Mouse (Mus musculus): ENCODE measurements around the gene Atg14. TPM values are rescaled to one million over a fixed set of nuclear protein-coding genes. Genes with fewer than 3 reads are reported as not detected.
"Not testable (repeated sequence)": the region's sequence is repeated elsewhere in the genome, so short reads cannot be mapped to it uniquely, and the experiment has no call there.

Gene Atg14
- polyA plus RNA-seq, 1 experiment from 2014 or later: 19.3 TPM

DNA sequence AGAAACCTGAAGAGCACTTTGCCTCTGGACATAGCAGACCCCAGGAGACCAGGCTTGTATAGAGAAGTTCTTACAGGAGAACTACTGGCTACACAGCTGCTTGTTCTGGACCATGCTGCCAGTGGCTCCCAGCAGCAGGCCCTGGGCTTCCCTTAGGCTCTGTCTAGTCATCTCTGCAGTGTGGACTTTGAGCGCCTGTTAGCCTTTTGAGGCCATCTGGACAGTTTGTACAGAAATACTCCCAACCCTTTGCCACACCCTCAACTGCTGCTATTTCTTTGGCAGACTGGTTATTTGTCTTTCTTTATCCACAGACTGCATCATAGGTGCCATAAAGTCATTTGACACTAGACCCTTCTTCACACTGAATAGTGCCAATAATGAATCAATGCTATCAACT lies 35.4 kb downstream of the Atg14 start:
- ATAC-seq (ENCODE audit: low read depth): no peak
- Histone ChIP-seq H3K9me3 (no peaks in the 10 kb centered on the region), H3K36me3 (peaks cover 33% of the 10 kb centered on the region), H3K4me2 (no peak overlapping the region), H3K9ac (no peak overlapping the region), H3K27ac (replicated peaks) (no peak overlapping the region), H3K4me1 (replicated peaks) (peaks cover 3% of the 10 kb centered on the region; the same call in 1 of the 2 replicates), H3K4me3 (no peak overlapping the region), H3K27me3 (no peaks in the 10 kb centered on the region)
- 81% methylated on average over 1 of the region's 1 CpGs for WGBS

DNA sequence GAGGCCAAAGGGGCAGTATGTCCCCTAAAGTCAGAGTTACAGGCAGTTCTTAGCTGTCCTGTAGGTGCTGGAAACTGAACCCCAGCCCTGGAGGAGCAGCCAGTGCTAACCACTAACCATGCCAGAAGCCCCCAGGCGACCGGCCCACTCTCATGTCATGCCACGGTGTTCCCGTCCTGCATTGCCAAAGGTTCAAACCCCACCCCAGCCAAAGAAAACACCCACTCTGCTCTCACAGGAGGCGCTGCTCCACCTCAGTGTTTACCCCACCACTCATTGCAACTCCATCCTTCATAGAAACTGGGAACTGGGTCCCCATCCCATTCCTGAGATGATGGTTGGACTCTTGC lies 36.3 kb downstream of the Atg14 start:
- Histone ChIP-seq H3K27ac (replicated peaks) (no peak overlapping the region), H3K4me1 (replicated peaks) (peaks cover 3% of the 10 kb centered on the region; the same call in 1 of the 2 replicates), H3K27me3 (no peaks in the 10 kb centered on the region), H3K36me3 (peaks cover 24% of the 10 kb centered on the region), H3K9me3 (no peaks in the 10 kb centered on the region), H3K9ac (no peak overlapping the region), H3K4me2 (no peak overlapping the region), H3K4me3 (no peak overlapping the region)
- ATAC-seq (ENCODE audit: low read depth): no peak; the same call in 1 of the 2 replicates
- WGBS: 89% methylated on average over 5 of the region's 5 CpGs

DNA sequence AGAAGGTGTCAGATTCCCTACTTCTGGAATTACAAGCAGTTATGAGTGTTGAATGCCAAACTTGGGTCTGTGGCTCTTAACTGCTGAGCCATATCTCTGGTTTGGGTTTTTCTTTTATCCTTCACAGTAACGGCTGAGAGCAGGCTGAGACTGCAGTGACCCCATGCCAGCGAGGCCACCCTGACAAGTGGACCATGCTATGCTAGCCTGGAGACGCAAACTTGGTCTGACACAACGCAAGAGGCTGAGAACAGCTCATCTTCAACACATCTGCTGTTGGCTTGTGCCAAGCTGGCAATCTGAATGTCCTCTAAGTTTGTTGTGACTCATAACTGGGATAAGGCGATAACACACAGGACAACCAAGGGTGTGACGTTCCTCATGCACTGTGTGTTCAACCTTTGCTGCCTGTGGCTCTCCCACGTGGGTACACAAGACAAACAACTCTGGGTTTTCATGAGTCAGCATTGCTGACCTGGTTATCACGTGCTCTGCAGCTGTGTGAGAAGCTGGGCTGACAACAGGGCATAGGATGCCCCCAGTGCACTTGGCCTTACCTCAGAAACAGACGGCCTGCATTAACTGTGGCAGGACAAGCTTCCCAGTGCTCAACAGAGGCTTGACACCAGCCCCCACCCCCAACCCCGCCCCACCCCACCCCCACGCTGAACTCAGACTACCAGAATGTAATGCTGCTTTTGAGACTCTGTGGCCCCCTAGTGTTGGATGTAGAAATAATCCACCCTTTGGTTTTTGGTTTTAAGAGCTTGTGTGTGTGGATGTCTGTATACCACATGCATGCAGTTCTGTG lies 36.9 kb downstream of the Atg14 start:
- H3K9me3 ChIP-seq: no peaks in the 10 kb centered on the region
- H3K4me1 ChIP-seq (replicated peaks): peaks cover 3% of the 10 kb centered on the region; the same call in 1 of the 2 replicates
- H3K4me3 ChIP-seq: no peak overlapping the region
- H3K4me2 ChIP-seq: no peak overlapping the region
- no peaks in the 10 kb centered on the region for H3K27me3 ChIP-seq
- no peak overlapping the region for H3K27ac ChIP-seq (replicated peaks)
- H3K36me3 ChIP-seq: peaks cover 20% of the 10 kb centered on the region
- 47% methylated on average over 11 of the region's 11 CpGs for WGBS
- H3K9ac ChIP-seq: no peak overlapping the region
- peak; percentile 49 for ATAC-seq (ENCODE audit: low read depth)

DNA sequence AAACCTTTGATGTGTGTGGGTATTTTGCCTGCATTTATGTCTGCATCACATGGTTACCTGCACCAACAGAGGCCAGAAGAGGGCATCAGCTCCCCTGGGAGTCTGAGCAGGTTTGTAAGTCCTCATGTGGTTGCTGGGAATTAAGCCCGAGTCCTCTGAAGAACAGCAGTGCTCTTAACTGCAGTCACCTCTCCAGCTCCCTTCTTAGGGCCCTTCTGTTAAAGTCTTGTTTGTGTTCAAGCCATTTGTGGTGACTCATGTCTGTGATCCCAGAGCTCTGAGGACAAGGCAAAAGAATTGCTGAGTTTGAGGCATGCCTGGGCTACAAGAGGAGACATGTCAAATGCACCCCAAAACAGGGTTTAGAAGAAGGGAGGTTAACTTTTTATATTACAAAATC lies 38.0 kb downstream of the Atg14 start:
- Histone ChIP-seq H3K4me3 (no peak overlapping the region), H3K27me3 (no peaks in the 10 kb centered on the region), H3K27ac (replicated peaks) (no peak overlapping the region), H3K4me2 (no peak overlapping the region), H3K36me3 (peaks cover 20% of the 10 kb centered on the region), H3K9me3 (no peaks in the 10 kb centered on the region), H3K4me1 (replicated peaks) (peaks cover 3% of the 10 kb centered on the region; the same call in 1 of the 2 replicates), H3K9ac (no peak overlapping the region)
- 100% methylated on average over 1 of the region's 1 CpGs for WGBS
- ATAC-seq (ENCODE audit: low read depth): no peak

DNA sequence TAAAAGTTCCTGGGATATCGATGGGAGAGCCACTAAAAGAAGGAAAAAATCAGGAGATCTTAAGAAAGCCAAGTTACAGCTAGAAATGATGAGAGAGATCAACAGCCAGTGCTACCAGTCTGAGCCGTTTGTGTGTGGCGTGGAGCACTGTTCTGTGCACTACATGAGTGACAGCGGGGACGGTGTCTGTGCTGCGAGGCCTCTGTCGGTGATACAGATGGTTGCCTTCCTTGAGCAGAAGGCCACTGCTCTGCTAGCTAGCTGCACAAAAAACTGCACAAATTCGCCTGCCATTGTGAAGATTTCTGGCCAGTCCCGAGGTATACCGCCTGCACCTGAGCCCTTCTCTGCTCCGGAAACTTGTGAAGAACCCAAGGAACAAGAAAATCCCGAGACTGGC lies 40.9 kb downstream of the Atg14 start:
- not testable (repeated sequence) for H3K9me3 ChIP-seq; H3K4me3 ChIP-seq; H3K27me3 ChIP-seq; H3K4me2 ChIP-seq; H3K4me1 ChIP-seq (replicated peaks); H3K27ac ChIP-seq (replicated peaks); ATAC-seq (ENCODE audit: low read depth); H3K9ac ChIP-seq
- 93% methylated on average over 12 of the region's 12 CpGs for WGBS
- peaks cover 20% of the 10 kb centered on the region for H3K36me3 ChIP-seq

DNA sequence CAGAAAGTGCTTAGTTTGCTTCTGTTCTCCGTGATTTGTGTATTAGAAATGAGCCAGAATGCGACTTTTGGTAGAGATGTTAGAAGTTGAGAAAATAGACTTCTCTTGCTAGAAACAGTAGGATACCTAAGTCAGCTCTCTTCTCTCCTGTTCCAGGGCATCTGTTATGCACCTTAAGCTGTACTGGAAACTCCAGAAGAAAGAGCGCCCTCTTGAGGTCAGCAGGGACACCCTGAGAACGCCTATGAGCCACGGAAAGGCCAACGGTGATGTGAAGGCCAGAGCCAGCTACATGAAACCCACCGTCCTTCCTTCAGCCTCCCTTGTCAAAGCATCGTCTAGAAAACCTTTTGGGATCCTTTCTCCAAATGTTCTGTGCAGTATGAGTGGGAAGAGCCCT lies 41.4 kb downstream of the Atg14 start:
- Histone ChIP-seq H3K4me2 (no peak overlapping the region), H3K27me3 (no peaks in the 10 kb centered on the region), H3K36me3 (peaks cover 20% of the 10 kb centered on the region), H3K4me3 (no peak overlapping the region), H3K27ac (replicated peaks) (no peak overlapping the region), H3K9me3 (no peaks in the 10 kb centered on the region), H3K9ac (no peak overlapping the region), H3K4me1 (replicated peaks) (peaks cover 3% of the 10 kb centered on the region; the same call in 1 of the 2 replicates)
- WGBS: 40% methylated on average over 8 of the region's 8 CpGs
- no peak for ATAC-seq (ENCODE audit: low read depth)

DNA sequence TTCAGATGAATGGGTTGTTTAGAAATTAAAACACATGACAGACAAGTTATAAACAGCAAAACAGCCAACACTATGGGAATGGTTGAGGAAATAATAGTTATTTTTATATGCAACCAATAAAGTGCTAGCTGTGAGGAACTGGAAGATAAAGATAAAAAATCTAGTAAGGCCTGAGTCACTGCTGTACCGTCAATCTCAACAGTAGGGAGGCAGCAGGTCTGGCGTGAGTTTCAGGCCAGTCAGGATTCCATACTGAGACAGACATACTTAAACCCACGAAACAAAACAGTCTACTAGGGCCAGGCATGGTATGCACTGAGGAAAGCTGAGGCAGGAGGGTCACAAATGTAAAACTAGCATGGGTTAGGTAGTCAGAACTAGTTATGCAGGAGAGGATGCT lies 42.2 kb downstream of the Atg14 start:
- WGBS: 91% methylated on average over 3 of the region's 3 CpGs
- Histone ChIP-seq H3K4me3 (no peak overlapping the region), H3K4me2 (no peak overlapping the region), H3K9me3 (no peaks in the 10 kb centered on the region), H3K9ac (no peak overlapping the region), H3K27me3 (no peaks in the 10 kb centered on the region), H3K36me3 (peaks cover 20% of the 10 kb centered on the region), H3K4me1 (replicated peaks) (no peaks in the 10 kb centered on the region), H3K27ac (replicated peaks) (no peak overlapping the region)
- no peak for ATAC-seq (ENCODE audit: low read depth)

DNA sequence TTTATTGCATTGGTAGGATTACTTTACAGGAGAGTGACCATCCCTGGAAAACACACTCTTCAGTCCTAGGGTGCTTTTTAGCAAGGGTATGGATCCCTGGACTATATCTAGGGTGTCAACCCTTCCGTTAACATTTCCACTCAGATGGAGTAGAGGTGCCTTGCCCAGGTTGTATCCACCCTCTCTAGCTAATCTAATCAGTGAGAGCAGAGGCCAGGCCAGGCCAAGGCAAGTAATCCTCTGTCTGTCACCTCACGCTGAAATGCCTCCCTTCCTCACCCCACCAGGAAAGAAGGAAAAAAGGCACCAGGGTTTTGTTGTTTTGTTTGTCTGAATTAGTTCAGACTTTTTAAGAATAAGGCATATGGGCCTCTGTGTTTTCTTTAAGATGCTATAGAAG lies 42.6 kb downstream of the Atg14 start:
- Histone ChIP-seq H3K27ac (replicated peaks) (no peak overlapping the region), H3K4me1 (replicated peaks) (no peaks in the 10 kb centered on the region)
- WGBS: 83% methylated on average over 2 of the region's 2 CpGs

DNA sequence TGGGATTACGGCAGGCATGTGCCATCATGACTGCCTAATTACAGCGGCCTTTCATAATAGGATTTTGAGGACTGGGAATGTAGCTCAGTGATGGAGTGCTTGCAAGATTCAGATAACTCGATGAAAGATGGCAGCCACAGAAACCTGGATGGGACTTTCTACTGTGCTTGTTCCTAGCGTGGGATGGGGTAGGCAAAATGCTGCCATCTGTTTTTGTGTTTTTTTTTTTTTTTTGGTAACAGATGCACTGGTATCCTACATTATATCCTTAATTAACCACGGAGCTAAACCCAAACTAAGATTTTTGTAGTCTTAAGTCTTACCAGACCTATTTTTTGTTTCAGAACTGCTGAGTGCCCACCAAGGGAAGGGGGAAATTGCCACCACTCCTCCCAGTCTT lies 44.6 kb downstream of the Atg14 start:
- Histone ChIP-seq H3K4me1 (replicated peaks) (no peaks in the 10 kb centered on the region), H3K9me3 (no peaks in the 10 kb centered on the region), H3K4me2 (no peak overlapping the region), H3K27me3 (no peaks in the 10 kb centered on the region), H3K9ac (no peak overlapping the region), H3K36me3 (peaks cover 6% of the 10 kb centered on the region), H3K27ac (replicated peaks) (no peak overlapping the region), H3K4me3 (no peak overlapping the region)
- no peak for ATAC-seq (ENCODE audit: low read depth)
- 92% methylated on average over 5 of the region's 5 CpGs for WGBS

More for the DNA sequence above, 42.6 kb downstream of the Atg14 start:
- Histone ChIP-seq H3K9me3 (no peaks in the 10 kb centered on the region), H3K36me3 (peaks cover 20% of the 10 kb centered on the region), H3K9ac (no peak overlapping the region), H3K4me2 (no peak overlapping the region), H3K4me3 (no peak overlapping the region), H3K27me3 (no peaks in the 10 kb centered on the region)
- no peak for ATAC-seq (ENCODE audit: low read depth)

DNA sequence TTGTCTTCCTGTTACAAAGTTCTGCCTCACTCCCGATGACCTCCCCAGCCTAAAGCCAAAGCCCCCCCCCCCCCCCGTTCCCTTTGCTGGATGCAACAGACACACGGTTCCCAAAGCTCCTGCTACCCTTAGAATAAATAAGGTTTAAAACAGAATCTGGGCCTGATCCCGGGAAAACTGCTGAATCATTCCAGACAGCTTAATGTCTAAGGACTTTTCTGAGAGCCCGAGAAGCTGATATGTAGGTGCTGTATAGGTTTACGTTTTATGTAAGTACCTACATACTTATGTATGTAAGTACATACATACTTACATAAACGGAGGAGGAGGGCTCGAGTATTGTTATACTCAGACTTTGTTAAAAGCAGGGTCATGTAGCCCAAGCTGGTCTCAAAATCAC lies 45.1 kb downstream of the Atg14 start:
- Histone ChIP-seq H3K27ac (replicated peaks) (no peak overlapping the region), H3K9me3 (no peaks in the 10 kb centered on the region), H3K9ac (no peak overlapping the region), H3K4me3 (no peak overlapping the region), H3K4me2 (no peak overlapping the region), H3K27me3 (no peaks in the 10 kb centered on the region), H3K4me1 (replicated peaks) (no peaks in the 10 kb centered on the region), H3K36me3 (peaks cover 3% of the 10 kb centered on the region)
- no peak for ATAC-seq (ENCODE audit: low read depth)
- WGBS: 87% methylated on average over 8 of the region's 8 CpGs

DNA sequence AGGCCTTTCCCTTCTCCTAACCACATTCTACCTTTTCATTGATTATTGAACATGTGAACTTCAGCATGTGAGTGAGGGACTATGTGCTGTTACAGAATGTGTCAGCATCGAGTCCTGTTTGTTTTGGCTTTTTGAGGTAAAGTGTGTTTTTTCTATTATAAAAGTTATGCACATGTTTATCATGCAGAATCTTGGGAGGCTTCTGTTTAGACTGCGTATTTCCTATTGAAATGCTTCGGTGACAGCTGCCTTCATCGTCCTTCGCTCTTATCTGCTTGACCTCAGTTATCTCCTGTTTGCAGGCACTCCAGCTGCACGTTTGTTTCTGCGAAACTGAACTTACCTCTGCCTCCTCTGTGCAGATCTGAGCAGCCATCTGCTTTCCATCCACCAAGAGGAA lies 48.1 kb downstream of the Atg14 start:
- no peak for ATAC-seq (ENCODE audit: low read depth)
- Histone ChIP-seq H3K27ac (replicated peaks) (no peak overlapping the region), H3K27me3 (no peaks in the 10 kb centered on the region), H3K36me3 (no peaks in the 10 kb centered on the region; the same call in 1 of the 2 replicates), H3K4me3 (no peak overlapping the region), H3K4me1 (replicated peaks) (no peaks in the 10 kb centered on the region), H3K9me3 (no peaks in the 10 kb centered on the region), H3K4me2 (no peak overlapping the region), H3K9ac (no peak overlapping the region)
- WGBS: 89% methylated on average over 7 of the region's 7 CpGs

DNA sequence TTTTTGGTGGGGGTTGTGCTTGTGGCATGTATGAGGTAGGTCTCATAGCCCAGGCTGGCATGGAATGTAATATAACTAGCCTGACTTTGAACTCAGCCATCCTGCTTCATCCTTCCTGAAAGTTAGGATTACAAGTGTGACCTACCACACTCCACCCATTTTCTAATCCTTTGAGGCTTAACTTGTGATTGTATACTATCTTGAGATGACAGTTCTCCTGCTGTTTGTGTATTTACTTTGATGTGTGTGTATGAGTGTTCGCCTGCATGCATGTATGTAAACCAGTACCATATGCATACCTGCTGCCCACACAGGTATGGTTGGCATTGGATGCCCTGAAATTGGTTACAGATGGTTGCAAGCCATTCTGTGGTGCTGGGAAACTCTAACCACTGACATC lies 48.8 kb downstream of the Atg14 start:
- 95% methylated on average over 1 of the region's 1 CpGs for WGBS
- no peak overlapping the region for H3K9ac ChIP-seq
- no peak for ATAC-seq (ENCODE audit: low read depth)
- H3K36me3 ChIP-seq: no peaks in the 10 kb centered on the region
- H3K27ac ChIP-seq (replicated peaks): no peak overlapping the region
- H3K4me3 ChIP-seq: no peak overlapping the region
- H3K4me2 ChIP-seq: no peak overlapping the region
- no peaks in the 10 kb centered on the region for H3K27me3 ChIP-seq
- H3K4me1 ChIP-seq (replicated peaks): no peaks in the 10 kb centered on the region
- no peaks in the 10 kb centered on the region for H3K9me3 ChIP-seq
